Mouse (Mus musculus): ENCODE measurements around the gene D16Ertd472e. TPM values are rescaled to one million over a fixed set of nuclear protein-coding genes. Genes with fewer than 3 reads are reported as not detected.
A peak's percentile ranks its signal among the peaks of the same experiment; 100 is the strongest.

D16Ertd472e gene
- polyA plus RNA-seq, 1 experiment from 2014 or later, result 3.1 TPM

GRCm38 (mm10) chr16:78546529-78546928 lies 30.0 kb downstream of the D16Ertd472e start:
- Histone ChIP-seq H3K4me1 (replicated peaks; ENCODE audit: control insufficient read depth, insufficient read depth, low read length) (no peaks in the 10 kb centered on the region), H3K27ac (ENCODE audit: low read depth, low read length) (no peak overlapping the region), H3K36me3 (ENCODE audit: control insufficient read depth, insufficient read depth) (no peaks in the 10 kb centered on the region), H3K9me3 (ENCODE audit: control insufficient read depth) (no peaks in the 10 kb centered on the region), H3K9ac (ENCODE audit: low read depth, low read length) (no peak overlapping the region), H3K4me2 (replicated peaks; ENCODE audit: low read depth) (no peak overlapping the region), H3K27me3 (replicated peaks; ENCODE audit: control insufficient read depth, insufficient read depth, low read length) (no peaks in the 10 kb centered on the region), H3K4me3 (ENCODE audit: low read depth, low read length) (no peak overlapping the region)
- ATAC-seq, result no peak
- no peak for TF ChIP-seq CTCF (IDR thresholded peaks at IDR 0.05; ENCODE audit: low read depth)
- 87% methylated on average over 6 of the region's 6 CpGs for WGBS

- Histone ChIP-seq H3K9me3 (ENCODE audit: control insufficient read depth) (no peaks in the 10 kb centered on the region), H3K4me2 (replicated peaks; ENCODE audit: low read depth) (peak overlapping the region; percentile 17; the same call in 1 of the 2 replicates), H3K4me3 (ENCODE audit: low read depth, low read length) (no peak overlapping the region), H3K36me3 (ENCODE audit: control insufficient read depth, insufficient read depth) (no peaks in the 10 kb centered on the region), H3K4me1 (replicated peaks; ENCODE audit: control insufficient read depth, insufficient read depth, low read length) (no peaks in the 10 kb centered on the region), H3K27ac (ENCODE audit: low read depth, low read length) (no peak overlapping the region), H3K27me3 (replicated peaks; ENCODE audit: control insufficient read depth, insufficient read depth, low read length) (no peaks in the 10 kb centered on the region), H3K9ac (ENCODE audit: low read depth, low read length) (no peak overlapping the region)
- no peak for TF ChIP-seq CTCF (IDR thresholded peaks at IDR 0.05; ENCODE audit: low read depth)
- WGBS, result 70% methylated on average over 16 of the region's 16 CpGs
- ATAC-seq, result no peak
These were observed 35.9 kb downstream of the D16Ertd472e start for GRCm38 (mm10) chr16:78540376-78541246.

GRCm38 (mm10) chr16:78537798-78538422 lies 38.6 kb downstream of the D16Ertd472e start:
- Histone ChIP-seq H3K4me2 (replicated peaks; ENCODE audit: low read depth) (no peak overlapping the region), H3K4me1 (replicated peaks; ENCODE audit: control insufficient read depth, insufficient read depth, low read length) (no peaks in the 10 kb centered on the region), H3K9ac (ENCODE audit: low read depth, low read length) (no peak overlapping the region), H3K27me3 (replicated peaks; ENCODE audit: control insufficient read depth, insufficient read depth, low read length) (no peaks in the 10 kb centered on the region), H3K27ac (ENCODE audit: low read depth, low read length) (no peak overlapping the region), H3K36me3 (ENCODE audit: control insufficient read depth, insufficient read depth) (no peaks in the 10 kb centered on the region), H3K4me3 (ENCODE audit: low read depth, low read length) (no peak overlapping the region), H3K9me3 (ENCODE audit: control insufficient read depth) (no peaks in the 10 kb centered on the region)
- no peak for ATAC-seq
- 90% methylated on average over 8 of the region's 8 CpGs for WGBS
- TF ChIP-seq CTCF (IDR thresholded peaks at IDR 0.05; ENCODE audit: low read depth), result no peak

GRCm38 (mm10) chr16:78537322-78537721 lies 39.2 kb downstream of the D16Ertd472e start:
- H3K4me3 ChIP-seq (ENCODE audit: low read depth, low read length), result no peak overlapping the region
- H3K27ac ChIP-seq (ENCODE audit: low read depth, low read length), result no peak overlapping the region
- H3K9me3 ChIP-seq (ENCODE audit: control insufficient read depth), result no peaks in the 10 kb centered on the region
- 84% methylated on average over 7 of the region's 7 CpGs for WGBS
- no peaks in the 10 kb centered on the region for H3K36me3 ChIP-seq (ENCODE audit: control insufficient read depth, insufficient read depth)
- H3K4me2 ChIP-seq (replicated peaks; ENCODE audit: low read depth), result no peak overlapping the region
- ATAC-seq, result no peak
- H3K9ac ChIP-seq (ENCODE audit: low read depth, low read length), result no peak overlapping the region
- no peaks in the 10 kb centered on the region for H3K4me1 ChIP-seq (replicated peaks; ENCODE audit: control insufficient read depth, insufficient read depth, low read length)
- no peak for TF ChIP-seq CTCF (IDR thresholded peaks at IDR 0.05; ENCODE audit: low read depth)
- no peaks in the 10 kb centered on the region for H3K27me3 ChIP-seq (replicated peaks; ENCODE audit: control insufficient read depth, insufficient read depth, low read length)

- WGBS, result 69% methylated on average over 8 of the region's 8 CpGs
- Histone ChIP-seq H3K9me3 (ENCODE audit: control insufficient read depth) (no peaks in the 10 kb centered on the region), H3K27ac (ENCODE audit: low read depth, low read length) (no peak overlapping the region), H3K36me3 (ENCODE audit: control insufficient read depth, insufficient read depth) (no peaks in the 10 kb centered on the region), H3K4me1 (replicated peaks; ENCODE audit: control insufficient read depth, insufficient read depth, low read length) (no peaks in the 10 kb centered on the region), H3K9ac (ENCODE audit: low read depth, low read length) (no peak overlapping the region), H3K4me3 (ENCODE audit: low read depth, low read length) (no peak overlapping the region), H3K27me3 (replicated peaks; ENCODE audit: control insufficient read depth, insufficient read depth, low read length) (no peaks in the 10 kb centered on the region), H3K4me2 (replicated peaks; ENCODE audit: low read depth) (no peak overlapping the region)
- TF ChIP-seq CTCF (IDR thresholded peaks at IDR 0.05; ENCODE audit: low read depth), result no peak
- no peak for ATAC-seq
These were observed 42.0 kb downstream of the D16Ertd472e start for GRCm38 (mm10) chr16:78534468-78534867.

GRCm38 (mm10) chr16:78531957-78532605 lies 44.4 kb downstream of the D16Ertd472e start:
- H3K4me1 ChIP-seq (replicated peaks; ENCODE audit: control insufficient read depth, insufficient read depth, low read length), result no peaks in the 10 kb centered on the region
- WGBS, result 78% methylated on average over 6 of the region's 6 CpGs
- ATAC-seq, result no peak

More at GRCm38 (mm10) chr16:78531957-78532605, 44.4 kb downstream of the D16Ertd472e start:
- Histone ChIP-seq H3K27me3 (replicated peaks; ENCODE audit: control insufficient read depth, insufficient read depth, low read length) (no peaks in the 10 kb centered on the region), H3K4me2 (replicated peaks; ENCODE audit: low read depth) (no peak overlapping the region), H3K4me3 (ENCODE audit: low read depth, low read length) (no peak overlapping the region), H3K9me3 (ENCODE audit: control insufficient read depth) (no peaks in the 10 kb centered on the region), H3K9ac (ENCODE audit: low read depth, low read length) (no peak overlapping the region), H3K27ac (ENCODE audit: low read depth, low read length) (no peak overlapping the region), H3K36me3 (ENCODE audit: control insufficient read depth, insufficient read depth) (no peaks in the 10 kb centered on the region)
- TF ChIP-seq CTCF (IDR thresholded peaks at IDR 0.05; ENCODE audit: low read depth), result no peak

Measured in intestine, postnatal 0 days (tissue).